Mouse (Mus musculus) liver, postnatal 0 days (tissue): ENCODE results near the gene Gm20388. TPM values are rescaled to one million over a fixed set of nuclear protein-coding genes. Genes with fewer than 3 reads are reported as not detected.

Experiments used
- ATAC-seq: fragments of 200-750 bp; cut with Nextera tagmentation; 2 replicates; pipeline ENCODE4 v1.8.0; 2017; ENCODE audit warnings: mild to moderate bottlenecking, moderate library complexity
- DNase-seq: peaks from one replicate; pipeline ENCODE4 v3.0.0-alpha.2; 2016
- H3K27ac ChIP-seq: fragments of 300-500 bp; sonication (generic); 2 replicates; pipeline ENCODE4 v1.5.1; 2014; ENCODE audit warnings: antibody characterized with exemption, moderate library complexity, mild to moderate bottlenecking, low read depth
- H3K27me3 ChIP-seq: fragments of 300-500 bp; sonication (generic); 2 replicates; pipeline ENCODE4 v1.6.1; 2014; ENCODE audit warnings: low read length, control low read depth, mixed read lengths; ENCODE audit not compliant: insufficient read depth
- H3K36me3 ChIP-seq: fragments of 300-500 bp; sonication (generic); replicated peaks from 2 replicates; pipeline ENCODE4 v1.6.1; 2014; ENCODE audit warnings: mild to moderate bottlenecking, control low read depth, low read length, moderate library complexity, mixed read lengths; ENCODE audit not compliant: insufficient read depth
- H3K4me1 ChIP-seq: fragments of 300-500 bp; sonication (generic); 2 replicates; pipeline ENCODE4 v1.6.1; 2014; ENCODE audit warnings: antibody characterized with exemption, mild to moderate bottlenecking, control low read depth; ENCODE audit not compliant: insufficient read depth
- H3K4me2 ChIP-seq: fragments of 300-500 bp; sonication (generic); 2 replicates; pipeline ENCODE4 v1.6.1; 2014; ENCODE audit warnings: low read depth, mild to moderate bottlenecking, low read length, moderate library complexity, mixed read lengths
- H3K4me3 ChIP-seq: fragments of 300-500 bp; sonication (generic); 2 replicates; pipeline ENCODE4 v1.5.1; 2014; ENCODE audit warnings: low read depth, low read length
- H3K9ac ChIP-seq: fragments of 300-500 bp; sonication (generic); replicated peaks from 2 replicates; pipeline ENCODE4 v1.6.1; 2014; ENCODE audit warnings: mild to moderate bottlenecking, moderate library complexity
- H3K9me3 ChIP-seq: fragments of 300-500 bp; sonication (generic); 2 replicates; pipeline ENCODE4 v1.6.1; 2016; ENCODE audit warnings: mild to moderate bottlenecking, control low read depth, low read length, mixed read lengths
- CTCF ChIP-seq: sonication (generic); IDR thresholded peaks from 2 replicates; pipeline ENCODE4 v1.5.1; 2016; ENCODE audit warnings: antibody characterized with exemption, low read depth
- EP300 ChIP-seq: IDR thresholded peaks from 2 replicates; pipeline ENCODE4 v1.6.1; 2016; ENCODE audit warnings: antibody characterized with exemption, low read depth, mild to moderate bottlenecking
- WGBS: fragments of 180-500 bp; shearing (Covaris S2); extraction: QIAGEN DNeasy Blood & Tissue Kit; methylation state at CpG from one replicate; pipeline ENCODE4 v1.1.7; 2014; ENCODE audit not compliant: insufficient replicate concordance; 5-methylcytosine and 5-hydroxymethylcytosine counted together
- polyA plus RNA-seq: library from polyadenylated mRNA; unstranded; fragments of >200 nt; fragmentation: Nextera tagmentation; extraction: Ambion mirVana; gene quantifications from 2 replicates; pipeline ENCODE4 v1.2.1, GENCODE M21; 2015

The Gm20388 gene
- polyA plus RNA-seq, 1 experiment from 2014 or later, result not detected

GRCm38 (mm10) chr8:120397444-120398411, 487.1 kb downstream of the Gm20388 start:
- 47% methylated on average over 15 of the region's 15 CpGs for WGBS
- no peak overlapping the region for H3K27ac ChIP-seq
- DNase-seq (no peak), ATAC-seq (peak; percentile 59)
- H3K4me3 ChIP-seq, result no peak overlapping the region
- no peaks in the 10 kb centered on the region for H3K36me3 ChIP-seq
- no peak overlapping the region for H3K9ac ChIP-seq
- peaks cover 6% of the 10 kb centered on the region; the same call in 1 of the 2 replicates for H3K4me1 ChIP-seq
- H3K9me3 ChIP-seq, result no peaks in the 10 kb centered on the region
- no peaks in the 10 kb centered on the region for H3K27me3 ChIP-seq
- no peak overlapping the region for H3K4me2 ChIP-seq
- TF ChIP-seq CTCF (no peak), EP300 (no peak)

GRCm38 (mm10) chr8:120399212-120399934, 488.7 kb downstream of the Gm20388 start:
- no peaks in the 10 kb centered on the region for H3K36me3 ChIP-seq
- H3K4me3 ChIP-seq, result no peak overlapping the region
- H3K9ac ChIP-seq, result no peak overlapping the region
- no peaks in the 10 kb centered on the region for H3K27me3 ChIP-seq
- no peak for ATAC-seq
- H3K9me3 ChIP-seq, result no peaks in the 10 kb centered on the region
- no peak for DNase-seq
- H3K4me2 ChIP-seq, result no peak overlapping the region
- 76% methylated on average over 33 of the region's 33 CpGs for WGBS
- TF ChIP-seq CTCF (no peak), EP300 (no peak)
- H3K27ac ChIP-seq, result no peak overlapping the region
- peaks cover 9% of the 10 kb centered on the region for H3K4me1 ChIP-seq

- no peaks in the 10 kb centered on the region for H3K27me3 ChIP-seq
- no peak for TF ChIP-seq EP300
- TF ChIP-seq CTCF, result no peak
- H3K9ac ChIP-seq, result no peak overlapping the region
- peaks cover 13% of the 10 kb centered on the region for H3K4me1 ChIP-seq
- H3K27ac ChIP-seq, result no peak overlapping the region
- H3K36me3 ChIP-seq, result no peaks in the 10 kb centered on the region
- H3K4me3 ChIP-seq, result no peak overlapping the region
- 84% methylated on average over 2 of the region's 2 CpGs for WGBS
- H3K9me3 ChIP-seq, result no peaks in the 10 kb centered on the region
- ATAC-seq (no peak), DNase-seq (peak; percentile 56)
- no peak overlapping the region for H3K4me2 ChIP-seq
These were observed 490.6 kb downstream of the Gm20388 start for GRCm38 (mm10) chr8:120401216-120401615.

GRCm38 (mm10) chr8:120401712-120402111, 491.1 kb downstream of the Gm20388 start:
- Histone ChIP-seq H3K36me3 (no peaks in the 10 kb centered on the region), H3K9me3 (no peaks in the 10 kb centered on the region), H3K27me3 (no peaks in the 10 kb centered on the region), H3K27ac (no peak overlapping the region), H3K4me1 (peaks cover 13% of the 10 kb centered on the region), H3K9ac (no peak overlapping the region), H3K4me3 (no peak overlapping the region), H3K4me2 (no peak overlapping the region)
- 0 out of 2 replicates have a peak, but pooled peaks have one; percentile 34 for TF ChIP-seq EP300
- TF ChIP-seq CTCF, result no peak
- ATAC-seq, result peak; percentile 30; the same call in 1 of the 2 replicates
- 61% methylated on average over 7 of the region's 7 CpGs for WGBS
- DNase-seq, result no peak

GRCm38 (mm10) chr8:120403606-120404269, 493.1 kb downstream of the Gm20388 start:
- Histone ChIP-seq H3K27me3 (no peaks in the 10 kb centered on the region), H3K4me1 (peaks cover 28% of the 10 kb centered on the region), H3K9ac (no peak overlapping the region), H3K4me3 (no peak overlapping the region), H3K9me3 (no peaks in the 10 kb centered on the region), H3K4me2 (no peak overlapping the region), H3K36me3 (no peaks in the 10 kb centered on the region), H3K27ac (no peak overlapping the region)
- TF ChIP-seq EP300, result no peak
- TF ChIP-seq CTCF, result no peak
- no peak for DNase-seq
- no peak for ATAC-seq
- 59% methylated on average over 7 of the region's 7 CpGs for WGBS
